Mouse (Mus musculus) hindbrain, embryonic 15.5 days (tissue): ENCODE results near the gene Entpd6. TPM values are rescaled to one million over a fixed set of nuclear protein-coding genes. Genes with fewer than 3 reads are reported as not detected.

Experiments
- polyA plus RNA-seq: library from polyadenylated mRNA; unstranded; fragments of >200 nt; fragmentation: Nextera tagmentation; extraction: Ambion mirVana; gene quantifications from 2 replicates; pipeline ENCODE4 v1.2.1, GENCODE M21; 2015

Gene Entpd6
- polyA plus RNA-seq, 1 experiment from 2014 or later = 76.3 TPM

Other genes starting within 250 kb of the Entpd6 start
- gene Cst7, start 178.6 kb upstream of the Entpd6 start, polyA plus RNA-seq = 0.26 and 0.60 TPM in 2 replicates
- 40.3 and 43.5 TPM in 2 replicates for gene Apmap, start 140.5 kb upstream of the Entpd6 start, polyA plus RNA-seq
- 15.0 and 19.8 TPM in 2 replicates for gene Acss1, start 80.5 kb upstream of the Entpd6 start, polyA plus RNA-seq
- gene Vsx1, start 59.7 kb upstream of the Entpd6 start, polyA plus RNA-seq = 0.09 and 0.13 TPM in 2 replicates
- gene Pygb, start 37.7 kb downstream of the Entpd6 start, polyA plus RNA-seq = 135 and 149 TPM in 2 replicates
- 136 and 137 TPM in 2 replicates for gene Abhd12, start 155.7 kb downstream of the Entpd6 start, polyA plus RNA-seq
- gene Gins1, start 156.4 kb downstream of the Entpd6 start, polyA plus RNA-seq = 14.8 and 16.1 TPM in 2 replicates